Mouse (Mus musculus) embryonic facial prominence, embryonic 14.5 days (tissue): ENCODE measurements around the gene E130114P18Rik. TPM values are rescaled to one million over a fixed set of nuclear protein-coding genes. Genes with fewer than 3 reads are reported as not detected.

Experiments used
- ATAC-seq: fragments of 200-750 bp; cut with Nextera tagmentation; 2 replicates; pipeline ENCODE4 v1.8.0; 2017; ENCODE audit warnings: low read depth, moderate number of reproducible peaks, moderate TSS enrichment
- DNase-seq: peaks from one replicate; pipeline ENCODE4 v3.0.0-alpha.2; 2015; ENCODE audit warnings: low spot score
- H3K27ac ChIP-seq: fragments of 300-500 bp; sonication (generic); replicated peaks from 2 replicates; pipeline ENCODE4 v1.5.1; 2014; ENCODE audit warnings: low read depth, mild to moderate bottlenecking, low read length, moderate library complexity
- H3K27me3 ChIP-seq: fragments of 300-500 bp; sonication (generic); replicated peaks from 2 replicates; pipeline ENCODE4 v1.6.1; 2014; ENCODE audit warnings: low read length; ENCODE audit not compliant: control insufficient read depth, insufficient read depth
- H3K36me3 ChIP-seq: fragments of 300-500 bp; sonication (generic); 2 replicates; pipeline ENCODE4 v1.6.1; 2014; ENCODE audit warnings: low read length, mixed read lengths; ENCODE audit not compliant: control insufficient read depth, insufficient read depth
- H3K4me1 ChIP-seq: fragments of 300-500 bp; sonication (generic); 2 replicates; pipeline ENCODE4 v1.6.1; 2014; ENCODE audit warnings: antibody characterized with exemption, low read length; ENCODE audit not compliant: control insufficient read depth, insufficient read depth
- H3K4me2 ChIP-seq: fragments of 300-500 bp; sonication (generic); 2 replicates; pipeline ENCODE4 v1.6.1; 2014; ENCODE audit warnings: low read depth, mild to moderate bottlenecking, low read length, moderate library complexity, mixed read lengths
- H3K4me3 ChIP-seq: fragments of 300-500 bp; sonication (generic); 2 replicates; pipeline ENCODE4 v1.5.1; 2014; ENCODE audit warnings: low read depth, mild to moderate bottlenecking, low read length
- H3K9ac ChIP-seq: fragments of 300-500 bp; sonication (generic); 2 replicates; pipeline ENCODE4 v1.6.1; 2014; ENCODE audit warnings: low read depth, mild to moderate bottlenecking, low read length, moderate library complexity, mixed read lengths
- H3K9me3 ChIP-seq: fragments of 300-500 bp; sonication (generic); 2 replicates; pipeline ENCODE4 v1.6.1; 2016; ENCODE audit warnings: low read length; ENCODE audit not compliant: control insufficient read depth
- WGBS: fragments of 180-500 bp; shearing (Covaris S2); extraction: QIAGEN DNeasy Blood & Tissue Kit; methylation state at CpG from one replicate; pipeline ENCODE4 v1.1.7; 2014; 5-methylcytosine and 5-hydroxymethylcytosine counted together
- polyA plus RNA-seq: library from polyadenylated mRNA; unstranded; fragments of >200 nt; fragmentation: Nextera tagmentation; extraction: Ambion mirVana; gene quantifications from 2 replicates; pipeline ENCODE4 v1.2.1, GENCODE M21; 2014

E130114P18Rik gene
- polyA plus RNA-seq, 1 experiment from 2014 or later = 4.4 TPM

DNA sequence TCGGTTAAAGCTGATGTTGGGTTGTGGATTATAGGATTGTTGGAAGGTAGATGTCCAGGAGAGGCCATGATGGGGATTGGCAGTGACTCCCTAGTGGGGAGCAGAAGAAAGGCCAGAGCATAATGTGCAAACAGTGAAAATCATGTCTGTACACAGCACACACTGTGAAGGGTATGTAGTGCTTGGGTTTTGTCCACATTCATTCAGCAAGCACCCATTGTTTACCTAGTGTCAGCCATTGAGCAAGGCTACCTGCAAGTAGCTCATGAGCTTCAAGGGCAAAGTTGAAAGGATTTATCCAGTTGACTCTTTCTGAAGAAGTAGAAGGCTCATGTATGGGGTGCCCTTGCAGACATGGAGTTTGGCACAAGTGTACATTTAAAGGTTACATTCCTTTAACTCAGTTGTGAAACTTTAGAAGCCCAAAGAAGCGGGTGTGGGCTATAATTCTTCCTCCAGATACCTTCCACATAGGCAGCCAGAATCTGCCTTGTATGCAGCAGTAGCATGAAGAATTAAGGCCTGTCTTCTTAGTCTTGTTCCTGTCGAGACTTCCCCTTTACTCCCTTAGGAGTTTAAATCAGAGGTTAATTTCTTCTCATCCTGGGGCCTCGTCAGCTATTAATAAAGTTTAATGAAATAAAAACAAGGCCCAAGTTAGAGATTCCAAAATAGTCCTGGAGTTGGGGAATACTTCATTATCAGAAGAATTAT is 31.9 kb upstream of the E130114P18Rik start:
- Histone ChIP-seq H3K27me3 (no peaks in the 10 kb centered on the region), H3K9me3 (no peaks in the 10 kb centered on the region), H3K4me2 (no peak overlapping the region), H3K36me3 (peaks cover 3% of the 10 kb centered on the region; the same call in 1 of the 2 replicates), H3K27ac (no peak overlapping the region), H3K9ac (no peak overlapping the region), H3K4me3 (no peak overlapping the region), H3K4me1 (no peaks in the 10 kb centered on the region)
- WGBS = 63% methylated on average over 4 of the region's 4 CpGs
- no peak for ATAC-seq
- no peak for DNase-seq

DNA sequence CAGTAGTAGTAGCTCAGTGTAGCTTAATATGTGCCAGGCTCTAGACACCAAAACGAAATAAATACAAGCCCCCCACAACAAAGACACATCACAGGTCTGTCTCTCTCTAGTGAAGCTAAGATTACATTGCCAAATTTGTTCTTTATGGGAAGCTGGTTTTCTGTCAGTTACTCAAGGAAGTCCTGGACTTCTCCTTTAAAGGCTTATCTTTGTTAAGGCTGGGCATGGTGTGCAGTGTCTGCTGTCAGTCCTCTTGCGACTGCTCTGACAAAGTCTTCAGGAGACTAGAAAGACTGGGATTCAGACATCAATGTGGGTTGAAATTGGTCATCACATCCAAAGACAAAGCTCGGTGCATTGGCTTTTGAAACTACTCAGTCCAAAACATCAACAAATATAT is 31.0 kb upstream of the E130114P18Rik start:
- ATAC-seq (no peak), DNase-seq (no peak)
- Histone ChIP-seq H3K4me2 (no peak overlapping the region), H3K4me3 (no peak overlapping the region), H3K27me3 (no peaks in the 10 kb centered on the region), H3K9ac (no peak overlapping the region), H3K27ac (no peak overlapping the region), H3K9me3 (no peaks in the 10 kb centered on the region), H3K4me1 (no peaks in the 10 kb centered on the region), H3K36me3 (peaks cover 3% of the 10 kb centered on the region; the same call in 1 of the 2 replicates)
- 77% methylated on average over 3 of the region's 3 CpGs for WGBS

- H3K36me3 ChIP-seq = peaks cover 14% of the 10 kb centered on the region
- no peak overlapping the region for H3K4me3 ChIP-seq
- H3K4me2 ChIP-seq = no peak overlapping the region
- ATAC-seq (no peak), DNase-seq (no peak)
- 87% methylated on average over 2 of the region's 2 CpGs for WGBS
- H3K9ac ChIP-seq = no peak overlapping the region
- no peaks in the 10 kb centered on the region for H3K4me1 ChIP-seq
- no peak overlapping the region for H3K27ac ChIP-seq
- H3K9me3 ChIP-seq = peaks cover 10% of the 10 kb centered on the region; the same call in 1 of the 2 replicates
- no peaks in the 10 kb centered on the region for H3K27me3 ChIP-seq
Measured at GRCm38 (mm10) chr4:97806924-97807323, 29.0 kb upstream of the E130114P18Rik start.

DNA sequence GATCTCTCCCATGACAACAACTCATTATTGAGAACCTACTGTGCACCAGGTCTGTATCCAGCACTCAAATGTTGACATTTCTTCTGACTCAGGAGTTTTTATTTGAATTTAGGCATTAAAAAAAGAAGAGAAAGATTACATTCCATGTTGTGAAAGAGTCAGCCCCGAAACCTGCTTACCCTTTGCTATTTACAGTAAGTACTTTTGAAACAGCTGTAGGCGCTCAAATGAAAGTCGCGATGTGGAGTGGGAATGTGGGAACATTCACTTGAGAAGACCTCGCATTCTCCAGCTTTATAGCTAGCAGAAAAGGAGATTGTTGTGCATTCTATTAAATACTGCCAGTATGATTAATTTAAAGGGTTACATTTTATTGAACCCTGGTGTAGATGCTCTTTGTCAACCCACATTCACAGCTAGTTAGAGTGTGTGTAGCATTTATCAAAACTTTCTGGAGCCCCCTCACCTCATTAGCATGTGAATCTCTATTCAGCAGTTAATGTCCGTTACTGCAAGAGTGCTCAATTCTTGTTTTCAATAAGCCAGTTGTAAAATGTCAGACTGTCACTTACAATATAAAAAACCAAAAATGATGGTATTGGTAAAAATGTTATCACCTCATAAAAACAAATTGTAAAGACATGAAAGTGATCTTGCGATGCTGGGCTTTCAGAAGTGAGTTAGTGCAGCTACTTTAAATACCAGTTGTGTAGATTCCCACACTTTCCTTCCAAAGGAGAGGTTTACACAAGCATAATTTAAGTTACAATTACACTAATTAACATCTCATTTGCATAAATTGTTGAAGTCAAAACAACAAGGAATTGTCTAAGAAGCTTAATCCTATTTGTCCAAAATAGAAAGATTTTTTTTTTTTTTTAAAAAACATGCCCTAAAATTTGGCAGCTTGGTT is 28.3 kb upstream of the E130114P18Rik start:
- Histone ChIP-seq H3K9ac (no peak overlapping the region), H3K36me3 (peaks cover 21% of the 10 kb centered on the region), H3K4me1 (no peaks in the 10 kb centered on the region), H3K9me3 (peaks cover 13% of the 10 kb centered on the region; the same call in 1 of the 2 replicates), H3K27ac (no peak overlapping the region), H3K4me2 (no peak overlapping the region), H3K27me3 (no peaks in the 10 kb centered on the region), H3K4me3 (no peak overlapping the region)
- ATAC-seq = no peak
- no peak for DNase-seq
- WGBS = 75% methylated on average over 7 of the region's 7 CpGs

DNA sequence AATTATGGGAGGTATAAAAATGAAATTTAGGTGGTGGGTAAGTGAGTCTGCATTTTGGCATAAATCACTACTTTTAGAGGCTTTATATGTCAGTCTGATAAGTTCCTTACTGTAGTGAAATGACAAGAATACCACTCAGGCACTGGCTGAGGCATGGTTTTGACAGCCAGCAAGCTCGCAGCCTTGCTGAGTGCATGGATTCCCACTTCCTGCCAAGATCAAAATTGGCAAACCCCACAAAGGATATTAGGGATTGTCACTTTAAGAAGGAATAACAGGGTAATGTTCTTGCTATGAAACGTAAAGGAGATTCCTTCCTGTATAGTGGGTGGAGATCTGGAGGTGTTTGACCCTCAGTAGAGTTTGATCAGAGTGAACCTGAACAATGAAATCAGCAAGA is 27.4 kb upstream of the E130114P18Rik start:
- Histone ChIP-seq H3K4me2 (no peak overlapping the region), H3K4me1 (no peaks in the 10 kb centered on the region), H3K27ac (no peak overlapping the region), H3K4me3 (no peak overlapping the region), H3K9me3 (peaks cover 13% of the 10 kb centered on the region; the same call in 1 of the 2 replicates), H3K36me3 (peaks cover 22% of the 10 kb centered on the region), H3K27me3 (no peaks in the 10 kb centered on the region), H3K9ac (no peak overlapping the region)
- DNase-seq (no peak), ATAC-seq (no peak)
- WGBS = 41% methylated on average over 2 of the region's 2 CpGs

DNA sequence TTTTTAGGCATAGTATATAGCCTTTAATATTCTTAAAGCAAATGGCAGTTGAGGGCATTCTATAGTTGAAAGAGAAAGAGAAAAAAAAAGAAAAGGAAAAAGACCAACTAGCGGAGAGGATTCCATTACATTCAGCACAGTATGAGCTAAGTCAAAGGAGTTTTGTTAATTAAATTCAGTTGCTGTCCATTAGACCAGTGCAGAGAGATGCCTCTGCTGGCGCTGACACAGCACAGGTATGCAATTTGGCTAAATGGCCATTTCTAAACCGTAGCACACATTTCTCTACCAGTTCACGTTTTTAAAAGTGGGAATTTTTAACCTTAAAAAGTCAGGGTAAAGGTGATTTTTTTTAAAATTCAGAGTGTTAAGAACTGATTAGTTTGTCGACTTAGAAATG is 26.8 kb upstream of the E130114P18Rik start:
- WGBS = 62% methylated on average over 5 of the region's 5 CpGs
- ATAC-seq = no peak

DNA sequence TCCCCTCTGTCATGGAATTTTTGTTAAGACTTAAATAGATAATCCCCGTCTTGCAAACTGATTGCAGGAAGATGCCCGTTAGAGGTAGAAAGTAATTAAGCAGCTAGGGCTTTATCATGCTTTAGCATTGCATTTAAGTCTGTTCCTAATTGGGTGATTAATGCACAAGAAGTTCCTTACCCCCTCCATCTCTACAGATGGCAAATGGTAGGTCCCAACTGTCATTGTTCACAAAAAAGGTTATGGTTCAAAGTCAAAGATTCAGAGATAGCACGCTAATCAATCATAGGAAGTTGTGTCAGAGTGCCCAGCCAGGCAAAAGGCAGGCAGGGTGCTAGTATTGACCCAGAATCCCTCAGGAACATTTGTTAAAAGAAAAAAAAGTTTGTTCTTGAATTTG is 25.9 kb upstream of the E130114P18Rik start:
- 81% methylated on average over 3 of the region's 3 CpGs for WGBS

More for the DNA sequence above, 26.8 kb upstream of the E130114P18Rik start:
- H3K27ac ChIP-seq = no peak overlapping the region
- peaks cover 25% of the 10 kb centered on the region for H3K36me3 ChIP-seq
- no peaks in the 10 kb centered on the region for H3K27me3 ChIP-seq
- no peaks in the 10 kb centered on the region for H3K4me1 ChIP-seq
- no peak overlapping the region for H3K4me2 ChIP-seq
- no peak overlapping the region for H3K4me3 ChIP-seq
- H3K9me3 ChIP-seq = peaks cover 13% of the 10 kb centered on the region; the same call in 1 of the 2 replicates
- DNase-seq = no peak
- no peak overlapping the region for H3K9ac ChIP-seq

GRCm38 (mm10) chr4:97796505-97796904 is 18.6 kb upstream of the E130114P18Rik start:
- ATAC-seq = peak; percentile 79
- Histone ChIP-seq H3K4me2 (peak overlapping the region; percentile 18; the same call in 1 of the 2 replicates), H3K4me3 (no peak overlapping the region), H3K9ac (no peak overlapping the region), H3K27me3 (no peaks in the 10 kb centered on the region), H3K9me3 (no peaks in the 10 kb centered on the region), H3K27ac (peak overlapping the region; percentile 33; the same call in 1 of the 2 replicates), H3K36me3 (peaks cover 23% of the 10 kb centered on the region), H3K4me1 (peaks cover 11% of the 10 kb centered on the region)
- WGBS = 58% methylated on average over 10 of the region's 10 CpGs
- DNase-seq = peak; percentile 70

More for the DNA sequence above, 25.9 kb upstream of the E130114P18Rik start:
- no peak overlapping the region for H3K4me3 ChIP-seq
- peaks cover 13% of the 10 kb centered on the region; the same call in 1 of the 2 replicates for H3K9me3 ChIP-seq
- no peaks in the 10 kb centered on the region for H3K27me3 ChIP-seq
- no peaks in the 10 kb centered on the region for H3K4me1 ChIP-seq
- DNase-seq (no peak), ATAC-seq (no peak)
- H3K9ac ChIP-seq = no peak overlapping the region
- peaks cover 23% of the 10 kb centered on the region for H3K36me3 ChIP-seq
- H3K27ac ChIP-seq = no peak overlapping the region
- no peak overlapping the region for H3K4me2 ChIP-seq
